Mouse (Mus musculus): ENCODE measurements around the gene Apbb2.

- no peak for TF ChIP-seq CTCF (IDR thresholded peaks at IDR 0.05; ENCODE audit: low read depth)
- TF ChIP-seq EP300 (IDR thresholded peaks at IDR 0.05; ENCODE audit: low read depth) = no peak
Observed at GRCm38 (mm10) chr5:66323603-66324002, 295.0 kb downstream of the Apbb2 start.

Data from heart, postnatal 0 days (tissue).